Mouse (Mus musculus) CH12.LX (cell line): Measurements from ENCODE around the gene Mettl1. TPM values are rescaled to one million over a fixed set of nuclear protein-coding genes. Genes with fewer than 3 reads are reported as not detected.

ENCODE experiments used
- DNase-seq: peaks from one replicate; pipeline ENCODE4 v3.0.0-alpha.2; 2013; ENCODE audit errors: extremely low read depth
- H3K27ac ChIP-seq: 2 replicates; pipeline ENCODE4 v1.5.1; 2012; ENCODE audit warnings: low read depth, mild to moderate bottlenecking, control low read depth, moderate library complexity; ENCODE audit not compliant: insufficient read depth
- H3K27me3 ChIP-seq: replicated peaks from 2 replicates; pipeline ENCODE3; 2012; ENCODE audit warnings: inconsistent platforms
- H3K36me3 ChIP-seq, 2 experiments: replicated peaks in 1 of 2; 2 replicates each; pipeline versions ENCODE3 to v1.6.1; 2012; ENCODE audit warnings: inconsistent platforms in 1 of 2, low read length in 1 of 2, mild to moderate bottlenecking in 1 of 2, mixed read lengths in 1 of 2, moderate library complexity in 1 of 2; ENCODE audit not compliant: control insufficient read depth in 1 of 2, insufficient read depth in 1 of 2
- H3K4me1 ChIP-seq, 2 experiments: 2 replicates each; pipeline ENCODE4 v1.6.1; 2012; ENCODE audit warnings: inconsistent platforms in 1 of 2, moderate library complexity in 1 of 2; ENCODE audit not compliant: insufficient read depth in 2 of 2, control insufficient read depth in 1 of 2
- H3K4me2 ChIP-seq: 2 replicates; pipeline ENCODE4 v1.6.1; 2012; ENCODE audit warnings: low read depth, mild to moderate bottlenecking, control low read depth; ENCODE audit not compliant: poor library complexity, insufficient read depth, severe bottlenecking
- H3K4me3 ChIP-seq, 3 experiments: fragments of 150-350 bp in 1 of 3; sonication (generic) in 1 of 3; replicated peaks in 1 of 3; 2 replicates each; pipeline versions ENCODE3 to v1.5.1; 2011 to 2012; ENCODE audit warnings: low read depth in 2 of 3, low read length in 2 of 3, mild to moderate bottlenecking in 2 of 3, moderate library complexity in 2 of 3, control low read depth in 1 of 3, improper control_type of control experiment in 1 of 3, inconsistent platforms in 1 of 3, mixed read lengths in 1 of 3; ENCODE audit not compliant: poor library complexity in 1 of 3
- H3K79me2 ChIP-seq: replicated peaks from 2 replicates; pipeline ENCODE4 v1.6.1; 2012; ENCODE audit warnings: mild to moderate bottlenecking, moderate library complexity; ENCODE audit not compliant: control insufficient read depth, poor library complexity, insufficient read depth, severe bottlenecking; ENCODE audit errors: extremely low read depth
- H3K9ac ChIP-seq: 2 replicates; pipeline ENCODE4 v1.6.1; 2012; ENCODE audit warnings: low read depth, mild to moderate bottlenecking, control low read depth, moderate library complexity; ENCODE audit not compliant: insufficient read depth
- H3K9me3 ChIP-seq: replicated peaks from 2 replicates; pipeline ENCODE3; 2012; ENCODE audit warnings: low read length, inconsistent platforms, mixed read lengths
- CHD2 ChIP-seq: IDR thresholded peaks from 2 replicates; pipeline ENCODE4 v1.6.1; 2011; ENCODE audit warnings: low read length, improper control_type of control experiment
- CTCF ChIP-seq, 2 experiments: IDR thresholded peaks in 1 of 2; conservative IDR thresholded peaks in 1 of 2; 2 replicates each; pipeline ENCODE4 v1.5.1; 2011 to 2012; ENCODE audit warnings: low read depth in 2 of 2, low read length in 2 of 2, improper control_type of control experiment in 1 of 2, inconsistent platforms in 1 of 2, mild to moderate bottlenecking in 1 of 2, moderate library complexity in 1 of 2
- E2F4 ChIP-seq: IDR thresholded peaks from 2 replicates; pipeline ENCODE4 v1.6.1; 2011; ENCODE audit warnings: low read depth, low read length, improper control_type of control experiment; ENCODE audit not compliant: insufficient replicate concordance
- GABPA ChIP-seq: IDR thresholded peaks from 2 replicates; pipeline ENCODE4 v1.6.1; 2012; ENCODE audit warnings: low read depth, low read length, improper control_type of control experiment, inconsistent platforms; ENCODE audit not compliant: insufficient replicate concordance
- HCFC1 ChIP-seq: IDR thresholded peaks from 2 replicates; pipeline ENCODE4 v1.6.1; 2012; ENCODE audit warnings: low read depth, mild to moderate bottlenecking, inconsistent platforms, low read length, improper control_type of control experiment
- IRF4 ChIP-seq: IDR thresholded peaks from 2 replicates; pipeline ENCODE4 v1.6.1; 2014; ENCODE audit warnings: low read depth, mild to moderate bottlenecking, inconsistent platforms, low read length, improper control_type of control experiment
- JUND ChIP-seq: conservative IDR thresholded peaks from 2 replicates; pipeline ENCODE4 v1.6.1; 2011; ENCODE audit warnings: low read depth, low read length, improper control_type of control experiment
- MAFK ChIP-seq: IDR thresholded peaks from 2 replicates; pipeline ENCODE4 v1.6.1; 2011; ENCODE audit warnings: low read length, improper control_type of control experiment; ENCODE audit not compliant: insufficient replicate concordance
- MAX ChIP-seq: IDR thresholded peaks from 2 replicates; pipeline ENCODE4 v1.6.1; 2011; ENCODE audit warnings: low read length, improper control_type of control experiment
- MYC ChIP-seq: IDR thresholded peaks from 2 replicates; pipeline ENCODE4 v1.6.1; 2011; ENCODE audit warnings: low read depth, mild to moderate bottlenecking, improper control_type of control experiment, low read length
- NELFE ChIP-seq: IDR thresholded peaks from 2 replicates; pipeline ENCODE4 v1.6.1; 2011; ENCODE audit warnings: low read depth, low read length, improper control_type of control experiment
- NRF1 ChIP-seq: IDR thresholded peaks from 2 replicates; pipeline ENCODE4 v1.6.1; 2014; ENCODE audit warnings: low read depth, mild to moderate bottlenecking, inconsistent platforms, low read length, improper control_type of control experiment, moderate library complexity
- PAX5 ChIP-seq: IDR thresholded peaks from 2 replicates; pipeline ENCODE4 v1.6.1; 2012; ENCODE audit warnings: low read length, inconsistent platforms, mixed read lengths
- RAD21 ChIP-seq: IDR thresholded peaks from 2 replicates; pipeline ENCODE4 v1.6.1; 2011; ENCODE audit warnings: low read depth, mild to moderate bottlenecking, low read length, improper control_type of control experiment, moderate library complexity
- RCOR1 ChIP-seq: conservative IDR thresholded peaks from 2 replicates; pipeline ENCODE4 v1.6.1; 2012; ENCODE audit warnings: low read depth, mild to moderate bottlenecking, inconsistent platforms, low read length, improper control_type of control experiment
- SIN3A ChIP-seq: IDR thresholded peaks from 2 replicates; pipeline ENCODE4 v1.6.1; 2012; ENCODE audit warnings: low read length, improper control_type of control experiment, inconsistent platforms
- TBP ChIP-seq: conservative IDR thresholded peaks from 2 replicates; pipeline ENCODE4 v1.6.1; 2011; ENCODE audit warnings: low read depth, low read length, improper control_type of control experiment
- TCF12 ChIP-seq: IDR thresholded peaks from 2 replicates; pipeline ENCODE4 v1.6.1; 2014; ENCODE audit warnings: low read depth, mild to moderate bottlenecking, inconsistent platforms, low read length, improper control_type of control experiment
- UBTF ChIP-seq: IDR thresholded peaks from 2 replicates; pipeline ENCODE4 v1.6.1; 2012; ENCODE audit warnings: low read depth, mild to moderate bottlenecking, inconsistent platforms, low read length, improper control_type of control experiment, moderate library complexity
- USF1 ChIP-seq: IDR thresholded peaks from 2 replicates; pipeline ENCODE4 v1.6.1; 2014; ENCODE audit warnings: low read depth, mild to moderate bottlenecking, inconsistent platforms, low read length, improper control_type of control experiment
- ZKSCAN1 ChIP-seq: IDR thresholded peaks from 2 replicates; pipeline ENCODE4 v1.6.1; 2012; ENCODE audit warnings: low read depth, inconsistent platforms, low read length, improper control_type of control experiment, borderline replicate concordance
- ZNF384 ChIP-seq: IDR thresholded peaks from 2 replicates; pipeline ENCODE4 v1.6.1; 2012; ENCODE audit warnings: low read depth, low read length, improper control_type of control experiment, inconsistent platforms
- dilution Hi-C: fragments of 300-500 bp; cut with MboI; formaldehyde crosslinking; loops from 2 replicates; pipeline ENCODE4 v1.14.3; 2020; ENCODE audit warnings: low sequenced_read_pairs; ENCODE audit not compliant: extremely low pct_unique_long_range_greater_than_20kb, extremely low pct_ligation_motif_present
- in situ Hi-C: fragments of 300-500 bp; cut with MboI; formaldehyde crosslinking; loops from 3 replicates; pipeline ENCODE4 v1.14.3; 2019; ENCODE audit warnings: low sequenced_read_pairs, low pct_ligation_motif_present, low pct_unique_long_range_greater_than_20kb, mixed read lengths
- polyA plus RNA-seq: library from polyadenylated mRNA; unstranded; fragments of >175 nt; gene quantifications from 2 replicates; pipeline ENCODE4 v1.2.1, GENCODE M21; 2012; ENCODE audit warnings: low read depth; ENCODE audit not compliant: insufficient read length
- total RNA-seq, 2 experiments: library from RNA; depleted of rRNA; stranded (reverse); fragments of 300-350 nt in 1 of 2; fragments of >200 nt in 1 of 2; gene quantifications; 2 replicates each; pipeline ENCODE4 v1.2.3; 2012 to 2014

The Mettl1 gene
- total and polyA plus RNA-seq, 3 experiments = 21.6 to 49.4 (median 28.4) TPM

DNA sequence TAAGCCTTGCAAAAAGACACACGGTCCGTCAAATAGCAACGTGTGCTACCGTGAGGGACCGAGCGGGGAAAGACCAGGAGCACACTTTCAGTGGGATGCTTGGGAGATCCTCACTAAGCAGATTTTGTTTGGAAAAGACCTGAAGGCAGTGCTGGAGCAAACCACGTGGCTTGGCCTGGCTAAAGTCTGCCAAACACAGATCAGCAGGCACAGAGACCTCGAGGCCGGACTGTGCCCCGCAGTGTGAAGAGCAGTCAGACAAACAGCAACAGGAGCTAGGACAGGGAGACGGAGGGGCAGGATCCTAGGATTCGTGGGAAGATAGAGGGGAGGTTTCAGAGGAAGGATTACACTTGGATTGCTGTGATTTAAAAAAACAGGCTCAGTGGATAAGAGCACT lies 4.9 kb upstream of the Mettl1 start:
- H3K4me2 ChIP-seq = no peak overlapping the region
- TF ChIP-seq CTCF (conservative IDR thresholded peaks at IDR 0.05 in 1 of 2, IDR thresholded peaks at IDR 0.05 in 1 of 2; ENCODE audit: low read depth in 2 of 2, low read length in 2 of 2) (no peak), USF1 (no peak), NRF1 (no peak), MAX (no peak), TCF12 (no peak), CHD2 (no peak), GABPA (no peak), MYC (no peak), UBTF (no peak), ZNF384 (no peak), MAFK (no peak), NELFE (no peak), TBP (no peak), ZKSCAN1 (no peak), IRF4 (no peak), PAX5 (no peak), HCFC1 (no peak)
- no peaks in the 10 kb centered on the region for H3K9me3 ChIP-seq
- no peaks in the 10 kb centered on the region for H3K79me2 ChIP-seq
- H3K4me3 ChIP-seq = no peak overlapping the region
- dilution Hi-C loops (no loop called here), in situ Hi-C loops (no loop called here)
- H3K27me3 ChIP-seq = no peaks in the 10 kb centered on the region
- H3K27ac ChIP-seq = no peak overlapping the region
- H3K36me3 ChIP-seq = peaks cover 0 to 32% of the 10 kb centered on the region in 2 experiments
- DNase-seq = no peak
- peaks cover 8 to 27% of the 10 kb centered on the region in 2 experiments for H3K4me1 ChIP-seq
- no peak overlapping the region for H3K9ac ChIP-seq

DNA sequence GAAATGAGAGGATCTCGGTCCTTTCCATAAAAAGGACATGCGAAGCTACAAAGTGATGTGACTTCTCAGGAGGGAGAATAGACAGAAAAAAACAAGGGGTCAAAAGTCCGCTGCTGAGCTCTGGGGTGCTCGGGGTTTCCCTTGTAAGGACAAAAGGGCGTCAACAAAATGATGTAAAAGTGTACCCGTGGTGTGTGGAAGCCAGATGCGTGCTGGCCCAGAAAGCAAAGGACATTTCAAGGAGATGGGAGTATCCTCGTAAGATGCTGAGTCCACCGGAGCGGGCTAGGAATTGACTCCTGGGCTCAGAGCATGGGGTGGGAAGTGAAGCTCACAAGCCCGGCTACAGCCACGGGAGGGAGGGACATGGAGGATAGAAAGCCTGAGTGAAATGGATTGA lies 3.6 kb upstream of the Mettl1 start:
- TF ChIP-seq HCFC1 = no peak
- no peak for TF ChIP-seq TCF12
- TF ChIP-seq MAFK = no peak
- no peak for TF ChIP-seq JUND
- TF ChIP-seq RAD21 = no peak
- TF ChIP-seq CHD2 = no peak
- TF ChIP-seq SIN3A = no peak
- TF ChIP-seq MAX = no peak
- no peak for TF ChIP-seq TBP
- TF ChIP-seq USF1 = no peak
- TF ChIP-seq CTCF (conservative IDR thresholded peaks at IDR 0.05 in 1 of 2, IDR thresholded peaks at IDR 0.05 in 1 of 2; ENCODE audit: low read depth in 2 of 2, low read length in 2 of 2) = no peak
- TF ChIP-seq E2F4 = no peak
- TF ChIP-seq RCOR1 = no peak
- Histone ChIP-seq H3K27me3 (no peaks in the 10 kb centered on the region), H3K4me2 (no peak overlapping the region), H3K9me3 (no peaks in the 10 kb centered on the region), H3K4me3 (no peak overlapping the region), H3K27ac (no peak overlapping the region), H3K36me3 (peaks cover 0 to 32% of the 10 kb centered on the region in 2 experiments), H3K79me2 (peaks cover 3% of the 10 kb centered on the region; the same call in 1 of the 2 replicates), H3K4me1 (peaks cover 8 to 22% of the 10 kb centered on the region in 2 experiments), H3K9ac (no peak overlapping the region)
- dilution Hi-C loops = no loop called here
- in situ Hi-C loops = no loop called here
- no peak for DNase-seq
